Mouse (Mus musculus) hindbrain, postnatal 0 days (tissue): ENCODE data around the gene Cpxcr1. TPM values are rescaled to one million over a fixed set of nuclear protein-coding genes. Genes with fewer than 3 reads are reported as not detected.

ENCODE experiments used
- ATAC-seq: fragments of 200-750 bp; cut with Nextera tagmentation; 2 replicates; pipeline ENCODE4 v1.8.0; 2017; ENCODE audit warnings: mild to moderate bottlenecking, moderate TSS enrichment, moderate library complexity
- DNase-seq: peaks from one replicate; pipeline ENCODE4 v3.0.0-alpha.2; 2015; ENCODE audit warnings: low spot score
- H3K27ac ChIP-seq: fragments of 300-500 bp; sonication (generic); 2 replicates; pipeline ENCODE4 v1.5.1; 2014; ENCODE audit warnings: mild to moderate bottlenecking
- H3K27me3 ChIP-seq: fragments of 300-500 bp; sonication (generic); 2 replicates; pipeline ENCODE4 v1.6.1; 2014; ENCODE audit warnings: low read length, mixed read lengths; ENCODE audit not compliant: insufficient read depth
- H3K36me3 ChIP-seq: fragments of 300-500 bp; sonication (generic); 2 replicates; pipeline ENCODE4 v1.6.1; 2014; ENCODE audit warnings: low read length, mixed read lengths; ENCODE audit not compliant: insufficient read depth
- H3K4me1 ChIP-seq: fragments of 300-500 bp; sonication (generic); 2 replicates; pipeline ENCODE4 v1.6.1; 2014; ENCODE audit warnings: antibody characterized with exemption, low read length, mixed read lengths; ENCODE audit not compliant: insufficient read depth
- H3K4me2 ChIP-seq: fragments of 300-500 bp; sonication (generic); 2 replicates; pipeline ENCODE4 v1.6.1; 2014; ENCODE audit warnings: low read depth, mild to moderate bottlenecking, low read length, moderate library complexity, mixed read lengths
- H3K4me3 ChIP-seq: fragments of 300-500 bp; sonication (generic); 2 replicates; pipeline ENCODE4 v1.5.1; 2014; ENCODE audit warnings: low read length
- H3K9ac ChIP-seq: fragments of 300-500 bp; sonication (generic); replicated peaks from 2 replicates; pipeline ENCODE4 v1.6.1; 2014; ENCODE audit warnings: mild to moderate bottlenecking, low read length, moderate library complexity, mixed read lengths
- H3K9me3 ChIP-seq: fragments of 300-500 bp; sonication (generic); 2 replicates; pipeline ENCODE4 v1.6.1; 2016; ENCODE audit warnings: low read length, mixed read lengths
- CTCF ChIP-seq: IDR thresholded peaks from 2 replicates; pipeline ENCODE4 v1.5.1; 2016; ENCODE audit warnings: antibody characterized with exemption, control low read depth, low read depth
- polyA plus RNA-seq: library from polyadenylated mRNA; unstranded; fragments of >200 nt; fragmentation: Nextera tagmentation; extraction: Ambion mirVana; gene quantifications from 2 replicates; pipeline ENCODE4 v1.2.1, GENCODE M21; 2015
- total RNA-seq: library from RNA; depleted of rRNA; stranded (reverse); fragments of >200 nt; gene quantifications from 2 replicates; pipeline ENCODE4 v1.2.3, GENCODE M21; 2014; rRNA removed

The Cpxcr1 gene
- total RNA-seq: not detected in 2 replicates
- polyA plus RNA-seq: not detected in 2 replicates

DNA sequence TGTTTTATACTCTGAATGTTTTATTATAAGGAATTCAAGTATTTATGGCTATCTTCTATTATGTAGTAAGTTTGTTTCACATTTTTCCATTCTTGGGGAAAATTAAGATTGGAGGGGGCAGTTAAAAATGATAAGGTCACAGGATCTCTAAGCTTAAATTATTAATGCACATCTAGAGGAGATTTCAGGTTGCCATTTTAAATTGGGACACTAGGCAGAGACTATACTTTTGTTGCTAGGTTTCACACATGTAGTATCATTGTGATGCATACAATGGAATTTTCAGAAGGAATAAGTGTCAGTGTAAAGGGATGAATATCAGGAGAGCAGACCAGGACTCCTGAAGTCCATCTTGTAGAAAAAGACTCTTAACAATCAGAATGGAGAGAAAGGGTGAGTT is at the start of gene Cpxcr1:
Gene Cpxcr1 (plus strand): TSS at position 301 of the 400 bp plus-strand sequence.
- Histone ChIP-seq H3K36me3 (no peaks in the 10 kb centered on the region), H3K9ac (no peak within 1 kb of the TSS), H3K27ac (no peak within 1 kb of the TSS), H3K4me3 (no peak within 1 kb of the TSS), H3K27me3 (no peaks in the 10 kb centered on the region), H3K4me2 (no peak within 1 kb of the TSS), H3K4me1 (no peaks in the 10 kb centered on the region), H3K9me3 (no peaks in the 10 kb centered on the region)
- DNase-seq: no peak
- no peak for ATAC-seq
- no peak for TF ChIP-seq CTCF

Other genes starting within 250 kb of the Cpxcr1 start
- gene H2afb2, start 232.2 kb downstream of the Cpxcr1 start, total RNA-seq: not detected in 2 replicates
- gene H2afb2, start 232.2 kb downstream of the Cpxcr1 start, polyA plus RNA-seq: not detected in 2 replicates